In genomic region chr1:84847698-84848097, GRCm38 (mm10) we compare ENCODE assay signal across 20 mouse cellular contexts.
"Had no signal": no experiment of that assay in that cellular context is flagged by ENCODE, and none has a peak within 500 bp of the region (broad histone marks: within the 10 kb centered on the region; RNA-seq: fewer than 3 reads in every experiment).

No protein-coding gene starts in this region.

- ATAC-seq: liver, postnatal 0 days; lung, postnatal 0 days; midbrain, embryonic 13.5 days had no signal

- H3K9me3 ChIP-seq: limb, embryonic 12.5 days; limb, embryonic 15.5 days; midbrain, embryonic 13.5 days; stomach, embryonic 15.5 days had no signal

- H3K36me3 ChIP-seq: stomach, embryonic 15.5 days had no signal

- H3K27me3 ChIP-seq: limb, embryonic 12.5 days; limb, embryonic 15.5 days; midbrain, embryonic 13.5 days; stomach, embryonic 15.5 days had no signal

- DNase-seq: kidney, adult 2 months; kidney, postnatal 10 days; kidney, postnatal 36 days; layer of hippocampus, adult 9-11 months; left cerebral cortex, postnatal 4 days; liver, postnatal 0 days; lung, embryonic 14.5 days; right cerebral cortex, adult 18-20 months; right cerebral cortex, postnatal 14 days; right cerebral cortex, postnatal 4 days; thymus, postnatal 36 days had no signal

- H3K9ac ChIP-seq: limb, embryonic 12.5 days; limb, embryonic 15.5 days; liver, embryonic 14.5 days; liver, postnatal 0 days; lung, embryonic 14.5 days; midbrain, embryonic 13.5 days; stomach, embryonic 15.5 days had no signal

- H3K4me2 ChIP-seq: limb, embryonic 12.5 days; limb, embryonic 15.5 days; liver, embryonic 11.5 days; lung, embryonic 14.5 days; midbrain, embryonic 13.5 days; stomach, embryonic 15.5 days had no signal

- H3K27ac ChIP-seq: layer of hippocampus, adult 2 months; limb, embryonic 12.5 days; limb, embryonic 15.5 days; liver, embryonic 14.5 days; macrophage; midbrain, embryonic 13.5 days; stomach, embryonic 15.5 days had no signal

- H3K4me3 ChIP-seq: layer of hippocampus, adult 2 months; limb, embryonic 12.5 days; limb, embryonic 15.5 days; midbrain, embryonic 13.5 days; stomach, embryonic 15.5 days had no signal

- H3K4me1 ChIP-seq: limb, embryonic 12.5 days; limb, embryonic 15.5 days; stomach, embryonic 15.5 days had no signal
